Mouse (Mus musculus) hindbrain, embryonic 14.5 days (tissue): Measurements from ENCODE around the gene Fmr1. TPM values are rescaled to one million over a fixed set of nuclear protein-coding genes. Genes with fewer than 3 reads are reported as not detected.
"Not testable (repeated sequence)": the region's sequence is repeated elsewhere in the genome, so short reads cannot be mapped to it uniquely, and the experiment has no call there.

Experiments used
- ATAC-seq: fragments of 200-750 bp; cut with Nextera tagmentation; 2 replicates; pipeline ENCODE4 v1.8.0; 2017; ENCODE audit warnings: moderate number of reproducible peaks, mild to moderate bottlenecking, moderate TSS enrichment, moderate library complexity; ENCODE audit not compliant: low FRiP score
- DNase-seq: peaks from one replicate; pipeline ENCODE4 v3.0.0-alpha.2; 2015; ENCODE audit warnings: low spot score
- H3K27ac ChIP-seq: fragments of 300-500 bp; sonication (generic); 2 replicates; pipeline ENCODE4 v1.5.1; 2014; ENCODE audit warnings: mild to moderate bottlenecking, moderate library complexity
- H3K27me3 ChIP-seq: fragments of 300-500 bp; sonication (generic); 2 replicates; pipeline ENCODE4 v1.6.1; 2014; ENCODE audit warnings: mild to moderate bottlenecking, low read length, mixed read lengths; ENCODE audit not compliant: control insufficient read depth, insufficient read depth
- H3K36me3 ChIP-seq: fragments of 300-500 bp; sonication (generic); replicated peaks from 2 replicates; pipeline ENCODE4 v1.6.1; 2014; ENCODE audit not compliant: control insufficient read depth, insufficient read depth
- H3K4me1 ChIP-seq: fragments of 300-500 bp; sonication (generic); replicated peaks from 2 replicates; pipeline ENCODE4 v1.6.1; 2014; ENCODE audit warnings: antibody characterized with exemption, low read length, mixed read lengths; ENCODE audit not compliant: control insufficient read depth, insufficient read depth
- H3K4me2 ChIP-seq: fragments of 300-500 bp; sonication (generic); replicated peaks from 2 replicates; pipeline ENCODE4 v1.6.1; 2014; ENCODE audit warnings: mild to moderate bottlenecking, moderate library complexity
- H3K4me3 ChIP-seq: fragments of 300-500 bp; sonication (generic); replicated peaks from 2 replicates; pipeline ENCODE4 v1.5.1; 2014; ENCODE audit warnings: mild to moderate bottlenecking, low read length
- H3K9ac ChIP-seq: fragments of 300-500 bp; sonication (generic); 2 replicates; pipeline ENCODE4 v1.6.1; 2014
- H3K9me3 ChIP-seq: fragments of 300-500 bp; sonication (generic); 2 replicates; pipeline ENCODE4 v1.6.1; 2016; ENCODE audit warnings: low read length; ENCODE audit not compliant: control insufficient read depth
- WGBS: fragments of 180-500 bp; shearing (Covaris S2); extraction: QIAGEN DNeasy Blood & Tissue Kit; methylation state at CpG from one replicate; pipeline ENCODE4 v1.1.7; 2014; 5-methylcytosine and 5-hydroxymethylcytosine counted together
- polyA plus RNA-seq: library from polyadenylated mRNA; unstranded; fragments of >200 nt; fragmentation: Nextera tagmentation; extraction: Ambion mirVana; gene quantifications from 2 replicates; pipeline ENCODE4 v1.2.1, GENCODE M21; 2014

Fmr1 gene
- 51.5 and 52.6 TPM in 2 replicates for polyA plus RNA-seq

DNA sequence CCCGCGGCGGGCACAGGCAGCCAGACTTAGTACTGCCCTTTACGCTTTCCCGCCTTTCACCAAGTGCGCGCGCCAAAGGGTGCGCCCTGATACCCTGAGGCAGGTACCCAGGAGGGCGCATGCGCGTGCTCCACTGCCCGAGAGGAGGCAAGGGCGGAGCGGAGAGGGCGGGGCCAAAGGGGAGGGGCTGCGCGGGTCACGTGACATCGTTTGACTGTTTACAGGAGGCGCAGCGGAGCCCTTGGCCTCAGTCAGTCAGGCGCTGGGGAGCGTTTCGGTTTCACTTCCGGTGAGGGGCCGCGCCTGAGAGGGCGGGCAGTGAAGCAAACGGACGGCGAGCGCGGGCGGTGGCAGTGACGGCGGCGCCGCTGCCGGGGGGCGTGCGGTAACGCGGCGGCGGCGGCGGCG is at the start of gene Fmr1:
Gene Fmr1, plus strand, starts transcription at position 209 of the 408 bp plus-strand sequence.
- Histone ChIP-seq H3K4me3 (peak within 1 kb of the TSS; percentile 68), H3K9ac (peak within 1 kb of the TSS; percentile 75), H3K9me3 (no peaks in the 10 kb centered on the region), H3K27me3 (no peaks in the 10 kb centered on the region), H3K36me3 (no peaks in the 10 kb centered on the region), H3K27ac (peak within 1 kb of the TSS; percentile 87), H3K4me2 (peak within 1 kb of the TSS; percentile 53), H3K4me1 (no peaks in the 10 kb centered on the region)
- WGBS = 12% methylated on average over 49 of the region's 49 CpGs
- peak; percentile 98 for ATAC-seq
- peak; percentile 92 for DNase-seq

GRCm38 (mm10) chrX:68641603-68642002 is 36.7 kb upstream of the Fmr1 start:
- 52% methylated on average over 1 of the region's 1 CpGs for WGBS

DNA sequence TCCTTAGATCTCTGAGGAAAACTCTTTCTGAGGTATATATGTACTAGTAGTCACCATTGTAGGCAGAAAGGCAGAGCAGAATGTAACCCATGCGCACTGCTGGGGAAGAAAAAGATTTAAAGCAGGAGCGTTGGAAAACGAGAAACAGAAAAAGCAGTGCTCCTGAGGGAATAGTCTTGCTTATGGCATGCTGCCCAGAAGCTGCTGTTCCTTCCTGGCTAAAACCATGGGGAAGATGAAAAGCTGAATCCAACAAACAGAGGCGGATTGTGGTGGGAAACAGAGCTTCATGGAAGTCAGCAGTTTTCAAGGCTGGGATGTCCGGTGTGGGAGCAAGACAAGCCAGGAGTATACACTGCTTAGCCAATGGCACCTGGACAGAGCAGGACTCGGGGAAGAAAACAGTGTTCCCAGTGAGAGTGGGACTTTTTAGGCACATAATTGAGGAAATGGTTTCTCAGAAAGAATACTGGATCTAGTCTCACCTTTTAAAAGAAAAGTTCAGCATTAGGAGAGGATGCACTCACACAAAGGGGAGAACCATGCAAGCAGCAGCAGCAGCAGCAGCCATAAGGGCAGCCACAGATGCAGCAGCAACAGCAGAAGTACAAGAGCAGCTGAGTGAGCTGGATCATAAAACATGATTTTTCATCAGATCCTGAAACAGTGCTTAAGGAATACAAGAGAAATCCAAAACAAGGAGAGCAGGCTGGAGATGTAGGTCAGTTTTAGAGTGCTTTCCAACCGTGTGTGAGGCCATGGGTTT is 33.0 kb upstream of the Fmr1 start:
- ATAC-seq = peak; percentile 66; the same call in 1 of the 2 replicates

More at GRCm38 (mm10) chrX:68641603-68642002, 36.7 kb upstream of the Fmr1 start:
- DNase-seq = no peak
- no peaks in the 10 kb centered on the region for H3K36me3 ChIP-seq
- H3K9ac ChIP-seq = no peak overlapping the region
- H3K4me2 ChIP-seq = no peak overlapping the region
- no peaks in the 10 kb centered on the region for H3K9me3 ChIP-seq
- H3K27ac ChIP-seq = no peak overlapping the region
- no peak overlapping the region for H3K4me3 ChIP-seq
- no peaks in the 10 kb centered on the region for H3K4me1 ChIP-seq
- H3K27me3 ChIP-seq = no peaks in the 10 kb centered on the region
- no peak for ATAC-seq

DNA sequence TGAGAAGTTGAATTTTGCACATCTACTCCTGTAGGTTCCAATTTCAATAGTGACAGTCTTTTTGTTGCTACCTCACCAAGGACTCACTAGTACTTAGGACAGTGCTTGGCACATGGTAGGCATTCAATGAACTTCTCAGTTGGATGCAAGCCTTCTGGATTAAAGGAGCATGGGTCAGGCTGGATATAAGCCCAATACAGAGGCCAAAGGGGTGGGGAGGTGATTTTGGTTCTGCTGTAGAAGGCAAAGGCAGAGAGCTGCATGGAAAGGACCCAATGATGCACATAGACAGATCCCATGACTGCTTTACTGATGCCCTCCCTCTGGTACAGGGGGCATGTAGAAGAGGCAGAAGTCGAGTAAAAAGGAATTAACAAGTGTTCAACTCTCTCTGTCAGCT is 833 bp upstream of the Fmr1 start:
- Histone ChIP-seq H3K4me1 (no peaks in the 10 kb centered on the region), H3K27ac (no peak overlapping the region), H3K4me2 (peak overlapping the region; percentile 51), H3K9me3 (no peaks in the 10 kb centered on the region), H3K27me3 (no peaks in the 10 kb centered on the region), H3K4me3 (no peak overlapping the region; the same call in 1 of the 2 replicates), H3K36me3 (no peaks in the 10 kb centered on the region), H3K9ac (no peak overlapping the region)
- no peak for DNase-seq
- ATAC-seq = no peak
- 38% methylated on average over 1 of the region's 1 CpGs for WGBS

More for the DNA sequence above, 33.0 kb upstream of the Fmr1 start:
- H3K27ac ChIP-seq = peak overlapping the region; percentile 67
- H3K4me2 ChIP-seq = 0 out of 2 replicates have a peak overlapping the region, but pooled peaks have one; percentile 7
- DNase-seq = peak; percentile 36
- no peaks in the 10 kb centered on the region for H3K4me1 ChIP-seq
- no peaks in the 10 kb centered on the region for H3K36me3 ChIP-seq
- no peak overlapping the region for H3K4me3 ChIP-seq
- WGBS = 55% methylated on average over 7 of the region's 7 CpGs
- no peaks in the 10 kb centered on the region for H3K27me3 ChIP-seq
- no peaks in the 10 kb centered on the region for H3K9me3 ChIP-seq
- no peak overlapping the region for H3K9ac ChIP-seq

- 14% methylated on average over 41 of the region's 67 CpGs for WGBS
- DNase-seq = peak; percentile 24
- H3K36me3 ChIP-seq = no peaks in the 10 kb centered on the region
- H3K27ac ChIP-seq = peak overlapping the region; percentile 87
- no peaks in the 10 kb centered on the region for H3K9me3 ChIP-seq
- no peaks in the 10 kb centered on the region for H3K4me1 ChIP-seq
- H3K9ac ChIP-seq = peak overlapping the region; percentile 75
- H3K4me2 ChIP-seq = peak overlapping the region; percentile 53
- ATAC-seq = peak; percentile 25
- peak overlapping the region; percentile 68 for H3K4me3 ChIP-seq
- no peaks in the 10 kb centered on the region for H3K27me3 ChIP-seq
These were observed 610 bp downstream of the Fmr1 start for GRCm38 (mm10) chrX:68678815-68679486.

DNA sequence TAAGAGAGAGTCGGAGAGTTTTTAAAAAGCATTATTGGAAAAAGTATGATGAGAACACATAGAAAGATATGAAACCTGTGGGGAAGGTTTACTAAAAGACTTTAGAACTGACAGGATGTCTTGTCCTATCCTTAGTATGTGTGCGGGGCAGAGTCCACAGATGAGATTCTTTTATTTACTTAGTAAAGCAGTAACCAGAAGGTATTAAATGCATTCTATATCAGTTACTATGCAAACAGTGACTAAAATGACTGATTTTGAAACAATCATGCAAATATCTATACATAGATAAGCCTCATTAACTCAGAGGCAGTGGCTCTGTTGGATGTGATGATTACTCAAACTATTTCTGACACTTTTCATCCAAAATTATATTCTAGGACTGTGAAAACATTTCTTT is 6.4 kb downstream of the Fmr1 start:
- Histone ChIP-seq H3K4me2 (no peak overlapping the region), H3K9ac (no peak overlapping the region), H3K36me3 (no peaks in the 10 kb centered on the region), H3K27ac (no peak overlapping the region), H3K4me1 (no peaks in the 10 kb centered on the region), H3K4me3 (no peak overlapping the region), H3K9me3 (no peaks in the 10 kb centered on the region), H3K27me3 (no peaks in the 10 kb centered on the region)
- ATAC-seq (no peak), DNase-seq (no peak)
- 78% methylated on average over 2 of the region's 2 CpGs for WGBS

GRCm38 (mm10) chrX:68691936-68692335 is 13.6 kb downstream of the Fmr1 start:
- WGBS = 94% methylated on average over 8 of the region's 8 CpGs
- not testable (repeated sequence) for ATAC-seq, H3K4me1 ChIP-seq

DNA sequence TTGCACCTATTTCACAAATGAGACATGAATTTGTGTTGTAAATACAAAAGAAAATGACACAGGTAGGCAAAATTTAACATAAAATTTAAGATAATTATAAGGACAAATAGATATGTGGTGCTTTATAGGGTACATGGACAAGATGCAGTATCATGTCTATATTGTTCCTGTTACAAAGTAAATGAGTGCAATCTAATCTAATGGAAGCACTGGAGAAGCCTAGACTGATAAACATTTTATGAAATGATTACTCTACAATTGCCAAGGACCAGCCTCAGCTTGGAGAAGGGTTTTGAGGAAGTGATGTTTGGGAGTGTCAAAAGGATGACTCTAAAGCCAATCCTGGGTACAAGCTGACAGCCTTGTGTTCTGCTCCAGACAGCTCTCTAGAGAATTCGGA is 58.6 kb downstream of the Fmr1 start:
- H3K36me3 ChIP-seq = no peaks in the 10 kb centered on the region

More at GRCm38 (mm10) chrX:68691936-68692335, 13.6 kb downstream of the Fmr1 start:
- not testable (repeated sequence) for H3K9ac ChIP-seq, H3K27me3 ChIP-seq, H3K4me3 ChIP-seq, H3K36me3 ChIP-seq, H3K9me3 ChIP-seq, H3K4me2 ChIP-seq, DNase-seq, H3K27ac ChIP-seq

DNA sequence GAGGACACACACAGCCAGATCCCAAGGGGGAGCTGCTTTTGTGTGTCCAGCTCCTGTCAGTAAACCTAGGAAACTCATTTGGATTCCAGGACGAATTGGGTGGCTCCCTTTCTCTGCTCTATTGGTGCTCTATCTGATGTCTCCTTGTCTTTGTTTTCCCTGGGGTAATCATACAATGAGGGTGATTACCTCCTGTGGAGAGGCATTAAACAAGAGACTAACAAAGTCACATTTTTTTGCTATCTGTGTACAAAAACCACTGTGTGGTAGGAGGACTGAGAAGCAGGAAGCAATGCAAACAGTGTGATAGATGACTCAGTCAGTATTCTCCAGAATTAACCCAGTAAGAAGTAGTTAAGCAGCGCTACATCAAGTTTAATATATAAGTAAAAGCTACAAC is 61.7 kb downstream of the Fmr1 start:
- Histone ChIP-seq H3K4me1 (no peaks in the 10 kb centered on the region), H3K9me3 (no peaks in the 10 kb centered on the region), H3K36me3 (no peaks in the 10 kb centered on the region), H3K27me3 (no peaks in the 10 kb centered on the region), H3K4me3 (no peak overlapping the region), H3K27ac (no peak overlapping the region), H3K9ac (no peak overlapping the region), H3K4me2 (no peak overlapping the region)
- DNase-seq = no peak
- WGBS = 55% methylated on average over 2 of the region's 2 CpGs
- ATAC-seq = no peak

More for the DNA sequence above, 58.6 kb downstream of the Fmr1 start:
- Histone ChIP-seq H3K27me3 (no peaks in the 10 kb centered on the region), H3K4me2 (no peak overlapping the region), H3K4me1 (no peaks in the 10 kb centered on the region), H3K9ac (no peak overlapping the region), H3K4me3 (no peak overlapping the region), H3K9me3 (no peaks in the 10 kb centered on the region), H3K27ac (no peak overlapping the region)
- DNase-seq = no peak
- 79% methylated on average over 1 of the region's 1 CpGs for WGBS
- ATAC-seq = no peak
